Mouse (Mus musculus): Measurements from ENCODE around the gene Fgl2.

DNA sequence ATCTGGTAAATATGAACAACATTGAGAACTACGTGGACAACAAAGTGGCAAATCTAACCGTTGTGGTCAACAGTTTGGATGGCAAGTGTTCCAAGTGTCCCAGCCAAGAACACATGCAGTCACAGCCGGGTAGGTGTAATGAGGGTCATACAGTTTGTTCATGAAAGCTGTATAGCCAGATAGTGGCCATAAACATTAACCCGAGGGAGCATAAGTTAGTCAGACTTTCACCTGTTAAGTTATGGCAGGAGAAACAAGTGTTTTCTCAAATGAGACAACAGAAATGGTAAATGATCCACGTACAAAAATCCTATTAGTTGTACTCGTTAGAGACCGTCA, 707 bp downstream of the Fgl2 start:
- TF ChIP-seq POLR2A (IDR thresholded peaks at IDR 0.05; ENCODE audit: low read depth, low read length): no peak
- no peak for TF ChIP-seq CTCF (IDR thresholded peaks at IDR 0.05; ENCODE audit: extremely low read depth, insufficient read length, insufficient replicate concordance, low read depth, low read length)

Data from small intestine, adult 2 months (tissue).